Mouse (Mus musculus) cortical plate, adult 2 months (tissue): ENCODE data around the gene Etv6.

ENCODE experiments used
- CTCF ChIP-seq: fragments of 200-500 bp; IDR thresholded peaks from 2 replicates; pipeline ENCODE4 v1.5.1; 2011; ENCODE audit warnings: mild to moderate bottlenecking, control low read depth, low read length; ENCODE audit not compliant: insufficient read depth; ENCODE audit errors: extremely low read depth
- POLR2A ChIP-seq: fragments of 200-500 bp; IDR thresholded peaks from 2 replicates; pipeline ENCODE4 v1.6.1; 2011; ENCODE audit warnings: mild to moderate bottlenecking, low read length, control low read depth; ENCODE audit not compliant: insufficient read depth; ENCODE audit errors: extremely low read depth

- no peak for TF ChIP-seq POLR2A
- TF ChIP-seq CTCF, result no peak
Measured at GRCm38 (mm10) chr6:134055588-134055987, 20.1 kb downstream of the Etv6 start.
